Mouse (Mus musculus): Measurements from ENCODE around the gene Neurl4.

GRCm38 (mm10) chr11:69935137-69935879 is 34.4 kb downstream of the Neurl4 start, which contains the start of gene Ybx2:
- no peak for TF ChIP-seq POLR2A (IDR thresholded peaks at IDR 0.05; ENCODE audit: insufficient read depth, low read depth, low read length)
- TF ChIP-seq CTCF (IDR thresholded peaks at IDR 0.05): peak; percentile 21; the same call in 1 of the 2 replicates
- no peak for TF ChIP-seq EP300 (IDR thresholded peaks at IDR 0.05; ENCODE audit: insufficient read depth, low read depth, low read length)
